Mouse (Mus musculus) megakaryocyte, embryonic 14.5 days (primary cell): Measurements from ENCODE around the gene Pigf.

Experiments used
- FLI1 ChIP-seq: IDR thresholded peaks from 2 replicates; pipeline ENCODE4 v1.6.1; 2012; ENCODE audit warnings: low read length, inconsistent platforms, mixed read lengths
- GATA1 ChIP-seq: IDR thresholded peaks from 3 replicates; pipeline ENCODE4 v1.6.1; 2012; ENCODE audit warnings: mixed read lengths, low read length, inconsistent platforms, borderline replicate concordance

- TF ChIP-seq GATA1: no peak
- TF ChIP-seq FLI1: no peak
Observed at GRCm38 (mm10) chr17:87073470-87073869, 48.3 kb upstream of the Pigf start.
